Mouse (Mus musculus) ES-Bruce4 (cell line): ENCODE measurements around the gene Tbata.

Experiments
- CTCF ChIP-seq: IDR thresholded peaks from one replicate; pipeline ENCODE4 v1.8.1; 2011; ENCODE audit warnings: low read depth, low read length
- EP300 ChIP-seq: IDR thresholded peaks from 2 replicates; pipeline ENCODE4 v1.6.1; 2011; ENCODE audit warnings: low read depth, low read length; ENCODE audit not compliant: insufficient read depth
- POLR2A ChIP-seq: IDR thresholded peaks from one replicate; pipeline ENCODE4 v1.8.1; 2011; ENCODE audit warnings: low read length; ENCODE audit not compliant: insufficient read depth

DNA sequence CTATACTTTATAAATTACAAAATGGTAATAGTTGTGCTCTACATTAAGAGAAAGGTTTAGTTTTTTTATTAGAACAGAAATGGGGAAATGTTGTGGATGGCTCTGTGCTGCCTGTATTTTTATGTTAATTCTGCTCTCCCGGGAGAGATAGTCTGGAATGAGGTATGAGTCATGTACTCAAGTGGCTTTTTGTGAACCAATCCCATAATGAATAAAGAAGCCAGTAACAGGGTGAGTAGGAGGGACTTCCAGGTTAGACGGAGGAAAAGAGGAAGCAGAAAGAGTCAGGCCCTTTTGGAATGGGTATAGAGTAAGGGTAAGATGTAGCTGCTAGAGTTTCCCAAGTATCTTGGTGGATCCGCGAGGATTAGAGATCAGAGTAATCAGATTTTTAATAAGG is 37.7 kb upstream of the Tbata start:
- TF ChIP-seq CTCF (no peak), EP300 (no peak), POLR2A (no peak)
